Mouse (Mus musculus) bone marrow macrophage, adult 2 months (primary cell): ENCODE data around the gene Dnm1.

ENCODE experiments used
- CTCF ChIP-seq: IDR thresholded peaks from 2 replicates; pipeline ENCODE4 v1.5.1; 2012; ENCODE audit warnings: low read depth, mild to moderate bottlenecking, low read length, moderate library complexity
- POLR2A ChIP-seq: IDR thresholded peaks from 2 replicates; pipeline ENCODE4 v1.6.1; 2012; ENCODE audit warnings: mild to moderate bottlenecking, low read depth, low read length, borderline replicate concordance

DNA sequence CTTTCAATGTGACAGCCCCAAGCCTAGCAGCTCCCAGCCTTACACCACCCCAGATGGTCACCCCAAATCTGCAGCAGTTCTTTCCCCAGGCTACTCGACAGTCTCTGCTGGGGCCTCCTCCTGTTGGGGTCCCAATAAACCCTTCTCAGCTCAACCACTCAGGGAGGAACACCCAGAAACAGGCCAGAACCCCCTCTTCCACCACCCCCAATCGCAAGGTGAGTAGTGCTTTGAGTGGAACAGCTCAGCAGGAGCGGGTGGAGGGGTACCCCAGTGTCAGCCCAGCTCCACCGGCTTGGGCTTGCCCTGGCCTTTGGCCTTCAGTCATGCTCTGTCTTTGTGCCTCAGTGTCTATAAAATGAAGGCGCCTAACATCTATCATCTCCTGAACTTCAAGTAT lies 14.2 kb upstream of the Dnm1 start:
- TF ChIP-seq POLR2A (no peak), CTCF (no peak)
